Mouse (Mus musculus) hindbrain, embryonic 15.5 days (tissue): ENCODE results near the gene Aldh1a3. TPM values are rescaled to one million over a fixed set of nuclear protein-coding genes. Genes with fewer than 3 reads are reported as not detected.
A peak's percentile ranks its signal among the peaks of the same experiment; 100 is the strongest.

ENCODE experiments used
- ATAC-seq: fragments of 200-750 bp; cut with Nextera tagmentation; 2 replicates; pipeline ENCODE4 v1.8.0; 2017; ENCODE audit warnings: low read depth, moderate number of reproducible peaks, moderate TSS enrichment; ENCODE audit not compliant: low FRiP score
- H3K27ac ChIP-seq: fragments of 300-500 bp; sonication (generic); replicated peaks from 2 replicates; pipeline ENCODE4 v1.5.1; 2015; ENCODE audit warnings: mild to moderate bottlenecking, inconsistent platforms
- H3K27me3 ChIP-seq: fragments of 300-500 bp; sonication (generic); 2 replicates; pipeline ENCODE4 v1.6.1; 2015; ENCODE audit warnings: control low read depth, inconsistent platforms
- H3K36me3 ChIP-seq: fragments of 300-500 bp; sonication (generic); 2 replicates; pipeline ENCODE4 v1.6.1; 2015; ENCODE audit warnings: control low read depth, inconsistent platforms
- H3K4me1 ChIP-seq: fragments of 300-500 bp; sonication (generic); replicated peaks from 2 replicates; pipeline ENCODE4 v1.6.1; 2015; ENCODE audit warnings: control low read depth, inconsistent platforms
- H3K4me2 ChIP-seq: fragments of 300-500 bp; sonication (generic); 2 replicates; pipeline ENCODE4 v1.6.1; 2015; ENCODE audit warnings: moderate library complexity, mild to moderate bottlenecking, inconsistent platforms
- H3K4me3 ChIP-seq: fragments of 300-500 bp; sonication (generic); 2 replicates; pipeline ENCODE4 v1.5.1; 2015; ENCODE audit warnings: mild to moderate bottlenecking, inconsistent platforms
- H3K9ac ChIP-seq: fragments of 300-500 bp; sonication (generic); 2 replicates; pipeline ENCODE4 v1.6.1; 2015; ENCODE audit warnings: inconsistent platforms
- H3K9me3 ChIP-seq: fragments of 300-500 bp; sonication (generic); 2 replicates; pipeline ENCODE4 v1.6.1; 2016; ENCODE audit warnings: control low read depth, inconsistent platforms
- WGBS: fragments of 180-500 bp; shearing (Covaris S2); methylation state at CpG from one replicate; pipeline ENCODE4 v1.1.7; 2015; 5-methylcytosine and 5-hydroxymethylcytosine counted together
- polyA plus RNA-seq: library from polyadenylated mRNA; unstranded; fragments of >200 nt; fragmentation: Nextera tagmentation; extraction: Ambion mirVana; gene quantifications from 2 replicates; pipeline ENCODE4 v1.2.1, GENCODE M21; 2015

Gene Aldh1a3
- polyA plus RNA-seq, 1 experiment from 2014 or later = 2.1 TPM

DNA sequence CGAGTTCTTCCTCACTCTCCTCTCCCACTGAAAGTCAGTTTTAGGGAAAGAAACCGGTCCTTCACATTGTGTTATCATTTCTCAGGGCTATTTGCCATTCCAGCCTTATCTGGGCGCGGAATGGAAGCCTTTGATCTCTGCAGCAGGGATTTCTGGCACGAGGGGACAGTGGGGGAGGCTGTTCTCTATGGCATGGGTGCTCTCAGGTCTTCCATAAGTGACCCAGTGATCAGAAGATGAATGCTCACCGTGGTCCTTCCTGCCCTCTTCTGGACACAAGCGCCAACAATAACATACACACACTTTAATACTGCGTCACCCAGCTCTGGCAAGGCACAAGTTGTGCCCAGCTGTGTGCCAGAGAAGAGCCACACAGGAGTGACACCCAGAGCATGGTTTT is 20.3 kb downstream of the Aldh1a3 start:
- no peak overlapping the region for H3K9ac ChIP-seq
- WGBS = 80% methylated on average over 8 of the region's 8 CpGs
- H3K9me3 ChIP-seq = no peaks in the 10 kb centered on the region
- H3K4me1 ChIP-seq = peaks cover 6% of the 10 kb centered on the region; the same call in 1 of the 2 replicates
- H3K4me3 ChIP-seq = no peak overlapping the region
- no peak for ATAC-seq
- H3K27ac ChIP-seq = no peak overlapping the region
- no peaks in the 10 kb centered on the region for H3K36me3 ChIP-seq
- no peaks in the 10 kb centered on the region for H3K27me3 ChIP-seq
- H3K4me2 ChIP-seq = no peak overlapping the region

DNA sequence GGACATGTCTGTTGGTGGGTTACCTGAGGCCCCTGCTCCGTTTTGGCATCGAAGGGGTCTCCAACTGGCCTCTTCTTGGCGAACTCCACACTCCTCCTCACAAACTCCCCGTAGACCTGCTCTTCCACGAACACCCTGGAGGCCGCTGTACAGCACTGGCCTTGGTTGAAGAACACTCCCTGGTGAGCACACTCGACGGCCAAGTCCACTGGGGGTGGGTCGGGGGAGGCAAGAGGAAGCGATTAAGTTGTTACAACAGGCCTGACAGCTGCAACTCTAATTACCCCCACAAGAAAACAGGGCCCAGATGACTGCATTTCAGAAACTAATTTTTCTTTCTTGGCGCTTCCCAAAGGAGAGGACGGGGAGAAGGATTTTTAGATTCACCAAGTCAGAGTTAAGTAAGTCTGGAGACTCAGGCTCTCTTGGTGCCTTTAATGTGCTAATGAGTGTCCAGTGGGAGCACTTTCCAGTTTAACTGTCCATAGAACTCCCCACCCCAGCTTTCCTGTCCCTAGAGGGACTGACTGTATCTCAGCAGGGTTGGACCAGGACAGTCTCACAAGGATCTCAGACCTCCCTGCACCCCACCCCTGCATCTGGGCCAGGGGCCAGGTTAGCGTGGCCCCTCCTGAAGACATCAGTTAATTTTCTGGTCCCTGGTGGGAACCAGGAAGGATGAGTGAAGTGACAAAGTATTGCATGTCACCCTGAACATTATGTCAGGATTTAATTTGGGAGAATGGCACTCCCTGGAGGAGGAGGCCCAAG is 21.2 kb downstream of the Aldh1a3 start:
- Histone ChIP-seq H3K27ac (no peak overlapping the region), H3K4me2 (no peak overlapping the region), H3K27me3 (no peaks in the 10 kb centered on the region), H3K9me3 (no peaks in the 10 kb centered on the region), H3K36me3 (no peaks in the 10 kb centered on the region), H3K9ac (no peak overlapping the region), H3K4me3 (no peak overlapping the region), H3K4me1 (peaks cover 6% of the 10 kb centered on the region; the same call in 1 of the 2 replicates)
- ATAC-seq = no peak
- WGBS = 52% methylated on average over 13 of the region's 13 CpGs

DNA sequence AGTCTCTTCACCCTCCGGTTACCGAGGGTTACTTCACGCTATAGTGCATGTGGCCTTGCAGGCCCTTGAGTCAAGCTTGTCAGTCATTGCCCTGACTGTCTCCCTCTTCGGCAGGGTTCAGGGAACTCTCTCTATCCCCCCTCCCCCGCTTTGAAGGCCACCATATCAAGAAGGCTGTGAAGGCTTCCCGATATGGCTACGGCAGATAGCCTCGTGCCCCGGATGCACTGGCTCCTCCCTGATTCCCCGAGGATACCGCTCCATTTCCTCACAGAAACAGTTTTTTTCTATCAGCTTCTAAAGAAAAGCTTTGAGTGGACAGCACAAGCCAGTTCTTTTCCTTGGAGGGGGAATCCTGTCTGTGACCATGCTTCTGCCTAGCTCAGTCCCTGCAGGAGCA is 21.8 kb downstream of the Aldh1a3 start:
- ATAC-seq = no peak
- H3K27me3 ChIP-seq = no peaks in the 10 kb centered on the region
- no peaks in the 10 kb centered on the region for H3K9me3 ChIP-seq
- WGBS = 62% methylated on average over 11 of the region's 11 CpGs
- no peaks in the 10 kb centered on the region for H3K36me3 ChIP-seq
- no peak overlapping the region for H3K4me3 ChIP-seq
- peaks cover 6% of the 10 kb centered on the region; the same call in 1 of the 2 replicates for H3K4me1 ChIP-seq
- no peak overlapping the region for H3K9ac ChIP-seq
- H3K27ac ChIP-seq = no peak overlapping the region
- no peak overlapping the region for H3K4me2 ChIP-seq

DNA sequence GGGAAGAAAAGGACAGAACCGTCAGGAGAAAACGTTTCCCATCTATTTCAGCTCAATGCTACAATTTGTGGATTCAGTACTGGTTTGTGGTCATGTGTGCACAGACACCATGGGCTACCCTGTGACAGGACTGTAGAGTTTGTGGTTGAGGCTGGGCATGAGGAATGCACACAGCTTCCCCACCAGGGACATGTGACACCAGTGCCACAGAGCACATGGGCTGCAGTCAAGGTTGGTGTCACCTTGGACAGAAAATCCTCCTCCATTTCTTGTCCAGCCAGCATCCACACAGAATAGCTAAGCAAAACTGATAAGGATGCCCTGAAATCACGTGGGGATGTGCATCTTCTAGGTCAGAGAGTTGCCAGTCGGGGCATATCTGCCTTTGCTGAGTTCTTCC is 22.5 kb downstream of the Aldh1a3 start:
- ATAC-seq = no peak
- peaks cover 6% of the 10 kb centered on the region; the same call in 1 of the 2 replicates for H3K4me1 ChIP-seq
- H3K4me2 ChIP-seq = no peak overlapping the region
- H3K36me3 ChIP-seq = no peaks in the 10 kb centered on the region
- H3K27ac ChIP-seq = no peak overlapping the region
- no peaks in the 10 kb centered on the region for H3K27me3 ChIP-seq
- no peak overlapping the region for H3K4me3 ChIP-seq
- WGBS = 72% methylated on average over 4 of the region's 4 CpGs
- no peaks in the 10 kb centered on the region for H3K9me3 ChIP-seq
- no peak overlapping the region for H3K9ac ChIP-seq

DNA sequence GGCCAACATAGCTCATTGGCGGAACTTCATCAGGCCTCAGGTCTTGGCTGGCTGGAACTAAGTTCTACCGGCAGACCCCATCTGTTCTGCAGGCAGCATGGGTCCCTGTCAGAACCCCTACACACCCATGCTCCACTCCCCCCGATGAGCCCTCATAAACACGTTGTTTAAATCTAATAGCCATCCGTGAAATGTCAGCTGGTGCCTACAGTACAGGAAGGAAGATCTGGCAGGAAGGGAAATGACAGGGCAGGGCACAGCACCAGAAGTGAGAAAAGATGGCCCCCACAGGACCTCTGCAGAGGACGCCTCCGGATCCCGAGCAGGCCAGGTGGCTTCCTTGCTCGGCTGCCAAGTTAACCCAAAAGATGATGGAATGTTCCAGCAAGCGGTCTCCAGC is 23.2 kb downstream of the Aldh1a3 start:
- Histone ChIP-seq H3K4me3 (no peak overlapping the region), H3K36me3 (no peaks in the 10 kb centered on the region), H3K4me1 (peaks cover 6% of the 10 kb centered on the region; the same call in 1 of the 2 replicates), H3K9ac (no peak overlapping the region), H3K27me3 (no peaks in the 10 kb centered on the region), H3K4me2 (no peak overlapping the region), H3K9me3 (no peaks in the 10 kb centered on the region), H3K27ac (no peak overlapping the region)
- 56% methylated on average over 10 of the region's 10 CpGs for WGBS
- no peak; the same call in 1 of the 2 replicates for ATAC-seq

DNA sequence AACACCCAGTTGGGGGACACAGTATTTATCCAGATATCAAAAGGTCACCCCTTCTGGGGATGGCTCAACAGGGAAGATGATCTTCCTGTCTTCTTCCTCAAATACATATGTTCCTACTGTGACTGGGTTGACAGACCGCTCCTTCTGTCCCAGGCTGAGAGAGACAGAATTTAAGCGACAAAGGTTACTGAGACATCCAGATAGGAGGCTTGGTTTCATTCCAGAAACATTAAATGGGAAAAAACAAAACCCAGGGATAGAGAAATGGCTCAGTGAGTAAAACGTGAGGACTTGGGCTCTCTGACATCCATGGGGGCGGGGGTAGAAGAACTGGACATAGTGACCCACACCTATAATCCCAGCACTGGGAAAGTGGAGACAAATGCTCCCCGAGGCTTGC is 24.4 kb downstream of the Aldh1a3 start:
- no peak for ATAC-seq
- H3K36me3 ChIP-seq = no peaks in the 10 kb centered on the region
- no peak overlapping the region for H3K9ac ChIP-seq
- 78% methylated on average over 5 of the region's 5 CpGs for WGBS
- H3K27ac ChIP-seq = no peak overlapping the region
- no peaks in the 10 kb centered on the region for H3K27me3 ChIP-seq
- H3K4me2 ChIP-seq = no peak overlapping the region
- no peaks in the 10 kb centered on the region for H3K9me3 ChIP-seq
- H3K4me3 ChIP-seq = no peak overlapping the region
- H3K4me1 ChIP-seq = peaks cover 6% of the 10 kb centered on the region; the same call in 1 of the 2 replicates

DNA sequence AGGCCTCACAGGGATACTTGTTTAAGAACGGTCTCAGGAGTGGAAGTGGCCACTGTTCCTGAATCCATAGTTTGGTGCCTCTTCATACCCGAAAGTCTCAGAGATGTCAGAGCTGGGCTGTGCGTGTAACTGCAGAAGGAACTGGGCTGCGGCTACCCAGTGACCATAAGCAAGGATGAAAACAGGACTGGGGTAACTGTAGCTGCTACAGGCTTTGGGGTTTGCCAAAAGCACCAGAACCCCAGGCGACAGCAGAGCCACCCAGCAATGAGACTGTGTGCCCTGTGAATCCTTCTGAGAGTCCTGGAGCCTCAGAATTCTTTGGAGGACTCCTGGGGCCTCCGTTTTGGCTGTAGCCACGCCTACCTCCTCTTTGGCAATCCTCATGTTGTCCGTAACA is 25.7 kb downstream of the Aldh1a3 start:
- 63% methylated on average over 8 of the region's 8 CpGs for WGBS
- Histone ChIP-seq H3K4me1 (peaks cover 6% of the 10 kb centered on the region; the same call in 1 of the 2 replicates), H3K4me3 (no peak overlapping the region), H3K9ac (no peak overlapping the region), H3K4me2 (no peak overlapping the region), H3K36me3 (no peaks in the 10 kb centered on the region), H3K27me3 (no peaks in the 10 kb centered on the region), H3K27ac (no peak overlapping the region), H3K9me3 (no peaks in the 10 kb centered on the region)
- no peak for ATAC-seq

DNA sequence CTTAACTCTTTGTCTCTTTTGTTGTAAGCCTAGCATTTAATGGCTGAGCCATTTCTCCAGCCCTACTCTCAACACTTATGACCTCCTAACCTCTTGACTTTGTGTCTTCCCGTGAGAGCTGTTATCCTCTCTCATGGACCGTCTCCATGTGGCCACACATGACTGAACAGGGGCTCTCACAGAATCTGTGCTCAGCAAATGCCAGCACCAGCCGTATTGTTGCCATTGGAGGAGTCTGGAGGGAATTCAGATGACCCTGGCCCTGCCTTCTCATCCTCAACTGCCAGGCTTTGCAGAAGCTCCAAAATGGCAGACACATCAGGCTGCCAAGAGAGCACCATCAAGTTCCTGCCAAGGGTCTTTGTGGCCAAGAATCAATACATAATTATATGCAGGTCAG is 30.0 kb downstream of the Aldh1a3 start:
- ATAC-seq = no peak
- H3K9ac ChIP-seq = no peak overlapping the region
- no peaks in the 10 kb centered on the region for H3K9me3 ChIP-seq
- no peak overlapping the region for H3K27ac ChIP-seq
- H3K4me3 ChIP-seq = no peak overlapping the region
- no peak overlapping the region for H3K4me2 ChIP-seq
- H3K36me3 ChIP-seq = no peaks in the 10 kb centered on the region
- H3K4me1 ChIP-seq = no peaks in the 10 kb centered on the region
- no peaks in the 10 kb centered on the region for H3K27me3 ChIP-seq
- 31% methylated on average over 3 of the region's 3 CpGs for WGBS

DNA sequence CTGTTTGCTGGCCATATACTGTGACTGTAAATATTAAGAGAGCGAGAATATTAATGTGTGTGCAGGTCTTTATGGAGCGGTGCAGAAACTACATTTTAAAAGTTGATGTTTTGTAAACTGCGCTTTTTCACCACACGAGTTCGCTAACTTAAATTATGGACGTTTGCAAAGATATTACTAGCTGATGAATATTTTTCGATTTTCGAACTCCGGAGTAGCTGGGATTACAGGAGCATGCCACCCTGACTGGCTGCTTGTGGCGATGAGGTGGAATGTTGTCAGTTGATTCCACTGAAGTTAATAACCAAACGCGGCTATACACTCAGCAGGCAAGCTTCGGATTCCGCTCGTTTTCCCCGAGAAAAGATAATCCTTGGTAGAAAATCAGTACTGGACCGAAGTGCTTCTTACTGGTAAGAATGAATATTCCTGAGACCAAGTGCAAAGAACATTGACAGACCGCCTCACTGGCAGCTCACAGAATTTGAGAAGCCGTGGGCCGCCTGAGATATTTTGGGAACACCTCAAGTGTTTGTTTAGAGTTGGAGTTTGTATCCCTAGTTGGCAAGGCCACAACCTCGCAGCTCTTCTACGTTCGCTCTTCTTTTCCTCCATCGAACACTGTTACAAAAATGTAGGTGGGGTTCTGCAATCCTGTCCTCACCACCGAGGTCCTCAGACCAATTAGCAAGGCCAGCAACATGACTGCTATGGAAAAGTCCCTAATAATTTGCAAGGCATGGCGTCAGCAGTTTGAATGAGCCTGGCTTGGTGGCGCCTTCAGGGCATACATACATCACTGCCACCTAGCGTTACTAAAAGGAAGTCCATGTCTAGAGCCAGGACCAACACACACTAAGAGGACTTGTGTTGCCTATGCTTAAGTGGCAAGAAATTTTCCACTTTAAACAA is 38.4 kb downstream of the Aldh1a3 start:
- Histone ChIP-seq H3K27me3 (peaks cover 8% of the 10 kb centered on the region; the same call in 1 of the 2 replicates), H3K9me3 (no peaks in the 10 kb centered on the region), H3K36me3 (no peaks in the 10 kb centered on the region), H3K4me1 (peaks cover 18% of the 10 kb centered on the region), H3K9ac (peak overlapping the region; percentile 53; the same call in 1 of the 2 replicates), H3K27ac (no peak overlapping the region), H3K4me3 (peak overlapping the region; percentile 56), H3K4me2 (peak overlapping the region; percentile 98)
- peak; percentile 86 for ATAC-seq
- 17% methylated on average over 28 of the region's 28 CpGs for WGBS

DNA sequence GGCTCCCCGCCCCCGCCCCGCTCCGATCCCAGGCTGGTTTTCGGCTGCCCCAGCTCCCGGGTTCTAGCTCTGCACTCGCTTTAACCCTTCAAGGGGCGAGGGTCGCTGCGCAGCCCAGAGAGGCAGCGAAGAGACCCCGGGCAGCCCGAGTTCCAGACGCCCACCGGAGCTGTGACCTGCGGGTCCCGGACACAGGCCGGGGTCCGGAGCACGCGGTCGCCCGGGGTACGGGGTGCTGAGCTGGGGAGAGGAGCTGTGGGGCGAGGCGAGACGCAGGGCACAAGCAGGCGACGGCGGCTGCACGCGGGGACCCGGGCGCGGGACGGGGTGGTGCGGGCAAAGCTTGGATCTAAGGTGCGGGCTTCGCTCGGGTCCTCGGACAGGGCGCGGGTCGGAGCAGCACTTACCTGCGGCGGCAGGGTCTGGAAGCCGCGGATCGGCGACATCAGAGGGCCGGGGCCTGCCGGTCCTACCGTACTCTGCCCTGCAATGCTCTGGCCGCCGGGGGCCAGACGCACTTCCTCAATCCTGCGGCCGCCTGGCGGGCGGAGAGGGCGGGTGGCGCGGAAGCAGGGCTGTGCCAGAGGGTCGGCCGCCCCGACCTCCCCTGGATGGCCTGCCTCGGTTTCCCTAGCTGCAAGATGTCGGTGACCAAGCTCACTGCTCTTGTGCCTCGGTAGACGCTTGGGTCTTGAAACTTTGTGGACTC is 39.4 kb downstream of the Aldh1a3 start, which contains the start of gene Lrrk1:
TSS of gene Lrrk1 (minus strand) at position 538 of the 709 bp plus-strand sequence.
- WGBS = under 1% methylated on average over 70 of the region's 70 CpGs
- H3K4me3 ChIP-seq = peak within 1 kb of the TSS; percentile 56
- H3K4me2 ChIP-seq = peak within 1 kb of the TSS; percentile 98
- peak within 1 kb of the TSS; percentile 7; the same call in 1 of the 2 replicates for H3K27ac ChIP-seq
- H3K36me3 ChIP-seq = no peaks in the 10 kb centered on the region
- H3K9ac ChIP-seq = peak within 1 kb of the TSS; percentile 53
- peak; percentile 59; the same call in 1 of the 2 replicates for ATAC-seq
- H3K4me1 ChIP-seq = peaks cover 18% of the 10 kb centered on the region
- H3K27me3 ChIP-seq = peaks cover 8% of the 10 kb centered on the region; the same call in 1 of the 2 replicates
- no peaks in the 10 kb centered on the region for H3K9me3 ChIP-seq

DNA sequence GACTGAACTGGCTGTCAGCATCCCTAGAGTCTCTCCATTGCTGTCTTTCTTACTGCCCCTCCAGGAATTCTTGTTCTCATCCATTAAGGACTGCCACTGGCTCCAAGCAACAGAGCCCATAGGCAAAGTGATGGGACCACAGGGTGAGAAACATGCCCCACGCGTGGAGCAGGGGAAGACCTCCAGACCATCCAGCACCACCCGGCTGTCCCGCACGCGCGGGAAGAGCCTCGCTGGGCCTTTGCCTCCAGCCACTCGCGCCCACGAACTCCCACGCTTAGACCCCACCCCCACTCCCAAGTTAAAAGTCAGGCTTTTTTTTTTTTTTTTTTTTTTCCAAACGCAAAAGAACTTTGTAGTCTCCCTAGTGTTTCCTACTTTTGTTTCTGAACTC is 39.9 kb downstream of the Aldh1a3 start:
- H3K9ac ChIP-seq = peak overlapping the region; percentile 53; the same call in 1 of the 2 replicates
- H3K9me3 ChIP-seq = no peaks in the 10 kb centered on the region
- H3K27ac ChIP-seq = peak overlapping the region; percentile 7; the same call in 1 of the 2 replicates
- H3K4me2 ChIP-seq = peak overlapping the region; percentile 98
- H3K4me1 ChIP-seq = peaks cover 18% of the 10 kb centered on the region
- no peaks in the 10 kb centered on the region for H3K36me3 ChIP-seq
- H3K27me3 ChIP-seq = peaks cover 8% of the 10 kb centered on the region; the same call in 1 of the 2 replicates
- ATAC-seq = no peak; the same call in 1 of the 2 replicates
- WGBS = 1% methylated on average over 13 of the region's 13 CpGs
- H3K4me3 ChIP-seq = peak overlapping the region; percentile 56
